Mouse (Mus musculus): ENCODE data around the gene Klk6. TPM values are rescaled to one million over a fixed set of nuclear protein-coding genes. Genes with fewer than 3 reads are reported as not detected.

Klk6 gene
- 1 to 10 TPM; 1.0 to 1.8 TPM for total RNA-seq (2021)

GRCm38 (mm10) chr7:43824199-43824598 is at the start of gene Klk6:
Gene Klk6 (plus strand): TSS chr7:43824499.
- DNase-seq (ENCODE audit: low spot score in 2 of 2): no peak
- intact Hi-C loops (cut with DNase I): no loop called here

- no peak for DNase-seq (ENCODE audit: low spot score in 2 of 2)
- intact Hi-C loops (cut with DNase I): no loop called here
Measured at GRCm38 (mm10) chr7:43774802-43775201, 49.5 kb upstream of the Klk6 start.

DNA sequence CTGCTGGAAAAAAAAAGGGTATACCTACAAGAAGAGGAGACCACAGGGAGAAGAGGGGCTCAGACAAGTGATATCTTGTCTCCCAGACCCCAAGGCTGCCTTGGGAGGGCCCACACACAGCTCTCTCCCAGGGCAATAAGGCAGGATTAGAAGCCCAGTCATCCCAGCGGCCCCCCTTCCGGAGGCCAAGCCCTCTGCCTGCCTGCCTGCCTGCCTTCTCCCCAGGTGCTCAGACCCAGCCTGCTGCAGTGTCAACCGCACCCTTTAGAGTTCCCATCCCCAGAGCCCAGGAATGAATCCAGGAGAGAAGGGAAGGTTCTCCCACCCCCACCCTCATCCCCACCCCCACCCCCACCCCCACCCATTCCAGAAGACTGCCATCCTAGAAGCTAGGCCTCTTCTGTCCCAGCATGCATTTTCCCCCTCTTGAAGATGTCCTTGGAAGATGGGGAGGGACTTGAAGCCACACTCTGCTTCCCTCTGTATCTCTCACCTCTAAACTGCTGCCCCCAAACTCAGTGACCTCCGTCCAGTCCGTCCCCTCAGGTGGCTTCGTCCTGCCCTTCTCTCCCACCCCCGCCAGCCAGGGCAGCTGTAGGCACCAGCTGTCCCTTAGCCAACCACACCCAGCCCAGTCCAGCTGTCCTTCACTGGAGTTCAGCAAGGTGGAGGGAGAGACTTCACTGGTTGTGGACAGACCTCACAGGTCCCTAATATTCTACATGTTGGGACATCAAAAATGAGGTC is 48.8 kb upstream of the Klk6 start:
- DNase-seq (ENCODE audit: low spot score in 2 of 2): no peak
- intact Hi-C loops (cut with DNase I): no loop called here

- intact Hi-C loops (cut with DNase I): no loop called here
- no peak for DNase-seq (ENCODE audit: low spot score in 2 of 2)
Measured at GRCm38 (mm10) chr7:43776506-43776905, 47.8 kb upstream of the Klk6 start.

- intact Hi-C loops (cut with DNase I): no loop called here
- no peak for DNase-seq (ENCODE audit: low spot score in 2 of 2)
Measured at GRCm38 (mm10) chr7:43777423-43777822, 46.9 kb upstream of the Klk6 start.

DNA sequence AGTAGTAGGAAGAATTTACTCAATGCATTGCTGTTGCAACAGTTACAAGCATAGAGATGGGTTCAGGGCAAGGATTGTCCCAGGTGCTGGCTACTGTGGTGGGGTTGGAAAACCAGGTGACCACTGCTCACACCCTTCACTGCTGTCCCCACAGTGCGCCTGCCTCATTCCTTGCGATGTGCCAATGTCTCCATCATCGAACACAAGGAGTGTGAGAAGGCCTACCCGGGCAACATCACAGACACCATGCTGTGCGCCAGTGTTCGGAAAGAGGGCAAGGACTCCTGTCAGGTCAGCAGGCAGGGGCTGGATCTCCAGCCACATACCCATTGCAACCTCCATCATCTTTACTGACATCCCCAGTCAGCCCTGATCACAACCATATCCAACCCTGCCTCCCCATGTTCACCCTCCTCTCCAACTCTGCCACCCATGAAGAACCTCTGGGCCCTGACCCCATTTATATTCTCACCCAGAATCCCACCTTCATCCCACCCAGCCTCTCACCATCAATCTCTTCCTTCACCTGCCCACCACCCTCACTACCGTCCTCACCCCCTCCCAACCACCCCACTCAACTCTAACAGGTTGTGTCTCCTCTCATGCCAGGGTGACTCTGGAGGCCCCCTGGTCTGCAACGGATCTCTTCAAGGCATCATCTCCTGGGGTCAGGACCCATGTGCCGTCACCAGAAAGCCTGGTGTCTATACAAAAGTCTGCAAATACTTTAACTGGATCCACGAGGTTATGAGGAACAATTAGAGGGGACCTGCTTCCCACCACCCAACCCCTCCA is 45.9 kb upstream of the Klk6 start:
- DNase-seq (ENCODE audit: low spot score in 2 of 2): no peak
- intact Hi-C loops (cut with DNase I): no loop called here

DNA sequence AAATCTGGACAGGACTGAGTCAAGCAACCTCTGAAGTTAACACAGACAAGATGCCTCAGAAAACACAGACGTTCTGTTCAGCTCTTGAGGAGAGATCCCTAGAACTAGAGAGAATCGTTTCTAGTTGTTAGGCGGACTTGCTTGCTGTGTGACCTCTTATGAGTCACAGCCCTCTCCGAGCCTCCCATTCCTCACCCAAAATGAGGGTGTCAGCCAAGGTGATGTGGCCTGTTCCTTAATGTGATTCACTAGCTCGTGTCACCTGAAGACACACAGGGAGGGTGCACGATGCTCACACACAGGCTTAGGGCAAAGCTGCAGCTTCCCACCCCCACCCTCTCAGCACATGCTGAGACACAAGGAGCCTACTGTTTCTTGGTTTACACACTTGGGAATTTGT is 44.1 kb upstream of the Klk6 start:
- intact Hi-C loops (cut with DNase I): loop anchor here (5.0 to 10.0 kb wide), 2 partner anchors 95 to 103 kb away; no protein-coding TSS in a partner anchor
- DNase-seq (ENCODE audit: low spot score in 2 of 2): no peak

DNA sequence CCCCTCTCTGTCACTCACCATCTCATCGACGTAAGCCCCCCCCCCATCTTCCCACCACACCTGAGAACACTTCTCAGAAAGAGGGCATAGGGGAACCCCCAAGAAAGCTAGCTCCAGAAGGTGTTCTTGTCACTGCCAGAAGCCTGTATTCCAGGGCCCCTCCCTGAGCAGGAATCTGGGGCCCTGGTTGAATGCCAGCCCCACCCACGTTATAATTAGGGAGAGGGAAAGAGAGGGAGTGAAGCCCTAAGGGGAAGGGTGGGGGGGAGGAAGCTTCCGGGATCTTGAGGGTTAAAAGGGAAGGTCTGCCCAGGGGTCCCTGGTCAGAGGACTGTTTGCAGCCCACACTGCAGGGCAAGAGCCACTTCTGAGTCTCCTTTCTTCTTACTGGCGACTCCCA is 43.6 kb upstream of the Klk6 start, which contains the start of gene Klk10:
Gene Klk10, plus strand, starts transcription at position 290 of the 400 bp plus-strand sequence.
- intact Hi-C loops (cut with DNase I): loop anchor here (5.0 to 10.0 kb wide), 2 partner anchors 94 to 103 kb away; no protein-coding TSS in a partner anchor
- DNase-seq (ENCODE audit: low spot score in 2 of 2): no peak

- no peak for DNase-seq (ENCODE audit: low spot score in 2 of 2)
- intact Hi-C loops (cut with DNase I): loop anchor here (5.0 to 10.0 kb wide), 2 partner anchors 93 to 104 kb away; no protein-coding TSS in a partner anchor
Measured at GRCm38 (mm10) chr7:43781541-43781940, 42.8 kb upstream of the Klk6 start.

GRCm38 (mm10) chr7:43782275-43783265 is 41.7 kb upstream of the Klk6 start:
- intact Hi-C loops (cut with DNase I): loop anchor here (5.0 to 10.0 kb wide), 2 partner anchors 92 to 105 kb away; no protein-coding TSS in a partner anchor
- DNase-seq (ENCODE audit: low spot score in 2 of 2): peak; percentile 31 to 45

GRCm38 (mm10) chr7:43785286-43785685 is 39.0 kb upstream of the Klk6 start:
- intact Hi-C loops (cut with DNase I): loop anchor here (10.0 kb wide), 1 partner anchor 90 kb away; no protein-coding TSS in a partner anchor
- no peak for DNase-seq (ENCODE audit: low spot score in 2 of 2)

- intact Hi-C loops (cut with DNase I): loop anchor here (10.0 kb wide), 1 partner anchor 87 kb away; no protein-coding TSS in a partner anchor
- no peak for DNase-seq (ENCODE audit: low spot score in 2 of 2)
Measured at GRCm38 (mm10) chr7:43788096-43788495, 36.2 kb upstream of the Klk6 start.

DNA sequence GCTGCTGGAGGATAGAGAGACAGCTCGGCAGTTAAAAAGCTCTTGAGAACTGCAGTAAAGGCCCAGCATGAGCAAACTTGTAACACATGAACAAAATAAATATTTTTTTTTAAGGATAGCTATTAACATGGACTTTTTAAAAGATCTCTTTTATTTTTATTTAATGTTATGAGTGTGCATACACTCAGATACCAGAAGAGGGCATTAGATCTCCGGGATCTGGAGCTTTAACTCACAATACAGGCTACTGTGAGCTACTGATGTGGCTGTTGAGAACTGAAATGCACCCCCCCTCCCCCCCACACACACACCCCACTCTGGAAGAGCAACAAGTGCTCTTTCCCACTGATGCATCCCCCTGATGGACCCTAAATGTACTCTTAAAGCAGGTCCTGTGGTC is 35.0 kb upstream of the Klk6 start:
- intact Hi-C loops (cut with DNase I): loop anchor here (10.0 kb wide), 1 partner anchor 86 kb away; no protein-coding TSS in a partner anchor
- DNase-seq (ENCODE audit: low spot score in 2 of 2): no peak

DNA sequence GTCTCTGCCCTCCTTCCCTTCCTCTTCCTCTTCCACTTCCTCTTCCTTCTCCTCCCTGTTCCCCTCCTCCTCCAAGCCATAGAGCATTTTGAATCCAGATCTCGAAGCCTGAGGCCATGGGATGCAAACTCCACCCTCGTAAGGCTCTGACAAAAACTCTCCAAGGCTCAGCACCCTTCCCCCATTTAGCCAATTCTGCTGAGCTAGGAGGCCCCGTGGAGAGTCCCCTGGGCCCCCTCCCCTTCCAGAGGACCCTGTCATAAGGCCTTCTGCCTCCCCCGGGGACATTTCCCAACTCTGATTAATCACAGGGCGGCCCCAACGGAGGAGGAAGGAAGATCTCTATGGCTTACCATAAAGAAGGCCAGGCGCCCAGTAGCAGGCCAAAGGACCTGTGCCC is 32.7 kb upstream of the Klk6 start, which contains the start of gene Klk9:
Gene Klk9, plus strand, starts transcription at position 301 of the 400 bp plus-strand sequence.
- DNase-seq (ENCODE audit: low spot score in 2 of 2): no peak
- intact Hi-C loops (cut with DNase I): no loop called here

- intact Hi-C loops (cut with DNase I): no loop called here
- DNase-seq (ENCODE audit: low spot score in 2 of 2): no peak
Measured at GRCm38 (mm10) chr7:43796355-43796754, 27.9 kb upstream of the Klk6 start.

DNA sequence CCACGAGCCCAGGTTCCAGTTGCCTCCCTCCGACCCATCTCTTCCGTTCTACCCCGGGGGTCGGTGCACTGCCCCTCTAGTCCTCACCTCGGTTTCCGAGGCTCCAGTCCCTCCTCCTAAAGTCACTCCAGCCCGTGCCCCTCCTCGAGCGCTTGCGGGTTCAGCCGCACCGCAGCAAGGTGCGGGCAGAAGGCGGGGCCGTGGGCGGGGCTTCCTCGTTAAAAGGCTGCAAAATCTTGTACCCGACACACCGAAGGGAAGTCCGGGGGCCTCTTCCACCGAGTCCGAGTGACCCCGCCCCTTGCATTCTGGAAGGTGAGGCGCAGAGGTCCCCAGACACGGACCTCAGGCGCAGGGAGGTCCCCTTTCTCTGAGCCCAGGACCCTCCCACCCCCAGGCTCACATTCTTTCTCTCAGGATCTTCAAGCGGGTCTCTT is 26.9 kb upstream of the Klk6 start, which contains the start of gene Klk8:
Gene Klk8, plus strand, starts transcription at position 245 of the 437 bp plus-strand sequence.
- DNase-seq (ENCODE audit: low spot score in 2 of 2): no peak
- intact Hi-C loops (cut with DNase I): no loop called here

- no peak for DNase-seq (ENCODE audit: low spot score in 2 of 2)
- intact Hi-C loops (cut with DNase I): no loop called here
Measured at GRCm38 (mm10) chr7:43797844-43798462, 26.3 kb upstream of the Klk6 start.

- intact Hi-C loops (cut with DNase I): no loop called here
- no peak for DNase-seq (ENCODE audit: low spot score in 2 of 2)
Measured at GRCm38 (mm10) chr7:43799876-43800275, 24.4 kb upstream of the Klk6 start.

GRCm38 (mm10) chr7:43810994-43811393 is 13.3 kb upstream of the Klk6 start, which contains the start of gene Klk7:
Gene Klk7 (plus strand): TSS chr7:43811294.
- DNase-seq (ENCODE audit: low spot score in 2 of 2): no peak
- intact Hi-C loops (cut with DNase I): no loop called here

Measured in left cerebral cortex, postnatal 36 days (tissue).